Mouse (Mus musculus) stomach, embryonic 16.5 days (tissue): ENCODE measurements around the gene Atpaf1. TPM values are rescaled to one million over a fixed set of nuclear protein-coding genes. Genes with fewer than 3 reads are reported as not detected.
A peak's percentile ranks its signal among the peaks of the same experiment; 100 is the strongest.

Source experiments
- ATAC-seq: fragments of 200-750 bp; cut with Nextera tagmentation; 2 replicates; pipeline ENCODE4 v1.8.0; 2017; ENCODE audit warnings: moderate number of reproducible peaks, moderate TSS enrichment; ENCODE audit not compliant: insufficient read depth, low FRiP score
- H3K27ac ChIP-seq: fragments of 300-500 bp; sonication (generic); 2 replicates; pipeline ENCODE4 v1.5.1; 2014; ENCODE audit warnings: low read length
- H3K27me3 ChIP-seq: fragments of 300-500 bp; sonication (generic); 2 replicates; pipeline ENCODE4 v1.6.1; 2014; ENCODE audit warnings: low read length, control low read depth, mixed read lengths; ENCODE audit not compliant: control insufficient read depth, insufficient read depth
- H3K36me3 ChIP-seq: fragments of 300-500 bp; sonication (generic); 2 replicates; pipeline ENCODE4 v1.6.1; 2014; ENCODE audit warnings: low read length; ENCODE audit not compliant: control insufficient read depth, insufficient read depth
- H3K4me1 ChIP-seq: fragments of 300-500 bp; sonication (generic); 2 replicates; pipeline ENCODE4 v1.6.1; 2014; ENCODE audit warnings: low read length, control low read depth, mixed read lengths; ENCODE audit not compliant: control insufficient read depth, insufficient read depth
- H3K4me2 ChIP-seq: fragments of 300-500 bp; sonication (generic); 2 replicates; pipeline ENCODE4 v1.6.1; 2014; ENCODE audit warnings: low read depth, low read length, mixed read lengths
- H3K4me3 ChIP-seq: fragments of 300-500 bp; sonication (generic); replicated peaks from 2 replicates; pipeline ENCODE4 v1.5.1; 2014; ENCODE audit warnings: mild to moderate bottlenecking, low read length
- H3K9ac ChIP-seq: fragments of 300-500 bp; sonication (generic); 2 replicates; pipeline ENCODE4 v1.6.1; 2014; ENCODE audit warnings: low read length
- H3K9me3 ChIP-seq: fragments of 300-500 bp; sonication (generic); replicated peaks from 2 replicates; pipeline ENCODE4 v1.6.1; 2016; ENCODE audit warnings: low read length, control low read depth; ENCODE audit not compliant: control insufficient read depth
- WGBS: fragments of 180-500 bp; shearing (Covaris S2); extraction: QIAGEN DNeasy Blood & Tissue Kit; methylation state at CpG from one replicate; pipeline ENCODE4 v1.1.7; 2014; 5-methylcytosine and 5-hydroxymethylcytosine counted together
- polyA plus RNA-seq: library from polyadenylated mRNA; unstranded; fragments of >200 nt; fragmentation: Nextera tagmentation; extraction: Ambion mirVana; gene quantifications from 2 replicates; pipeline ENCODE4 v1.2.1, GENCODE M21; 2015

Gene Atpaf1
- polyA plus RNA-seq, 1 experiment from 2014 or later = 36.2 TPM

DNA sequence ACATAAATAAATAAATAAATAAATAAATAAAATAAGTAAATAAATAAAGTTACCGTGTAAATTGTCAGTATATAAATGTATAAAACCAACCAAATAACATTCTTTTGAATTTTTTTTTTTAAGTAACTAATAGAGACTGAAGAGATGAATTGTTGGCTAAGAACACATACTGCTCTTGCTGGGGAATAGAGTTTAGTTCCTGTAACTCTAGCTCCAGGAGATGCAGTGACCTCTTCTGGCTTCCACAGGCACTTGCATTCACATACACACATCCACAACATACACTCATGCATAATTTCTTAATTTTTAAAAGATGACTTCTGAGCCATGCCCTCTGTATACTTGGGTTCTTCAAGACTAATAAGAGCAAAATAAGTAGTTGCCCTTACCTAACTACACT lies 29.8 kb upstream of the Atpaf1 start:
- Histone ChIP-seq H3K4me2 (no peak overlapping the region), H3K4me1 (no peaks in the 10 kb centered on the region), H3K27me3 (no peaks in the 10 kb centered on the region), H3K36me3 (peaks cover 9% of the 10 kb centered on the region; the same call in 1 of the 2 replicates), H3K9me3 (no peaks in the 10 kb centered on the region), H3K27ac (no peak overlapping the region), H3K4me3 (no peak overlapping the region), H3K9ac (no peak overlapping the region)
- 91% methylated on average over 1 of the region's 1 CpGs for WGBS
- ATAC-seq = no peak

DNA sequence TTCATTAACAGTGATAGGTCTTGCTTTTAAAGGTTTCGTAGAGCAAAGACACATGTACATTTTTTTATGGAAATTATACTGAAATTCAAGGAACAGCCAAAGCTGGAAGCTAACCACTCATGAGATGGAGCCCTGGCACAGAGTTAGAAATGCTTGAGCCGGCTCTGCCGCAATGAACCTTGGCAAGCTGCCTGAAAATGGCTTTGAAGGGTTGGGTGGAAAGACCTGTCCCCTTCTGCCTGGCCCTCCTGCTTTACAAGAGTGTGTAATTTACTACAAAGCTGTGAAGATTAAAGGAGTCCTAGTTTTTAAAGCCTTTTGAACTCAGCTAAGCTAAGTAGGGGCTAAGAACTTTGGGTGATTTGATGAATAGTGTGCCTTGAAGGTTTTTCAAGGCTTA lies 23.4 kb upstream of the Atpaf1 start:
- Histone ChIP-seq H3K9me3 (no peaks in the 10 kb centered on the region), H3K4me2 (no peak overlapping the region), H3K27me3 (no peaks in the 10 kb centered on the region), H3K4me1 (no peaks in the 10 kb centered on the region), H3K36me3 (peaks cover 7% of the 10 kb centered on the region; the same call in 1 of the 2 replicates), H3K27ac (no peak overlapping the region), H3K4me3 (no peak overlapping the region), H3K9ac (no peak overlapping the region)
- no peak; the same call in 1 of the 2 replicates for ATAC-seq
- 58% methylated on average over 3 of the region's 3 CpGs for WGBS

DNA sequence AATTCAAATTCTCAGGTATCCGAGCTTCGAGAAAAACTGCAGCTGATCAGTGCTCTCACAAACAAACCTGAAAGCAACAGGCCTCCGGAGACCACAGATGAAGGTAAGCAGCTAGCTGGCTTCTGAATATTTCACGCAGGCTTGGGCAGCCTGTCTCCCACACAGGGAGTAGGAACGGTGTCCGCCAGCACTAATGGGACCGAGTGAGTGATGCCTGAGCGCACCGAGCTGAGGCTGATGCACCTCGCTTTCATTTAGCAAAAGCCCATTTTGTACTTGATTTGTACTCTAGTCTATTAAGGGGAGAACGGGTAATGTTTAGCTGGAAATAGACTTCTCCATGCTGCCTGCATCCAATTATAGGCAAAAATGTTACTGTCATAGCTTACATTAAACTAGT lies 20.0 kb upstream of the Atpaf1 start:
- Histone ChIP-seq H3K4me2 (no peak overlapping the region), H3K27me3 (no peaks in the 10 kb centered on the region), H3K27ac (no peak overlapping the region), H3K4me3 (no peak overlapping the region), H3K9ac (no peak overlapping the region), H3K9me3 (no peaks in the 10 kb centered on the region), H3K4me1 (no peaks in the 10 kb centered on the region), H3K36me3 (peaks cover 8% of the 10 kb centered on the region; the same call in 1 of the 2 replicates)
- ATAC-seq = no peak
- WGBS = 90% methylated on average over 11 of the region's 11 CpGs

DNA sequence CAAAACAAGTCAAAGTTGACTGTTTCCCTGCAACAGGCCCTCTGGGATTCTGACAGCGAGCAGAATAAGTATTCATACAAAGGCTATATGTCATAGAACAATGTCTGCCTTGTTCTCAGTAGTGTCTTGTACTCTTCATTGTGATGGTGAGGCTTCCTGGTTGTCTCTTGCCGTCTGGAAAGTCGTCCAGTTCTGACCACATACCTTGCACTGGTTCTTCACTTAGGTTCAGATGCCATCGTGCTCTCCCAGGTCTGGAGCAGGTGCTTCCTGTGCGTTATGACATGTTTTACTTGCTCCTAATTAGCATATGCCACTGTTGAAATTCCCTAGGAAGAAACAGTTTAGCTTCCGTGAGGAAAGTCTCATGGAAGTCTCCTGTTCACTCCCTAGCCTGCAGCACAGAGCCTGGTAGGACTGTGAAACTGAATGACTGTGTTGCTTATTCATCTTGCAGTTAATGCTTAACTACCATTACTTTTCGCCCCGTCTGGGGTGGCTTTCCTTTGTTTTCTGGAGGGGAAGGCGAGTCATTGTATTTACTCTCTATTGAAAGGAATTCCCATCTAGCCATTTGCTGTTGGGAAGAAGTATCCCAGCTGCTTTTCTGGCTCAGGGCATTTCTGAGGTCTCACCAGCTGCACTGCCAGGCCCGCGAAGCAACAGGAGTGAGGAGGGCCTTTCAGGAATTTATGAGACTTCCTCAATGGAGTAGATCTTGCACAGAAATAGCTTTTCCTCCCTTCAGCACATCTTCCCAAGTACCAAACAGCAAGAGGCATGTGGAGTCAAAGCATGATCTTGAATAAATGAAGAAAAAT lies 16.8 kb upstream of the Atpaf1 start:
- Histone ChIP-seq H3K9me3 (no peaks in the 10 kb centered on the region), H3K27ac (peak overlapping the region; percentile 87), H3K4me2 (peak overlapping the region; percentile 34), H3K4me1 (no peaks in the 10 kb centered on the region), H3K9ac (no peak overlapping the region; the same call in 1 of the 2 replicates), H3K4me3 (no peak overlapping the region), H3K27me3 (no peaks in the 10 kb centered on the region), H3K36me3 (peaks cover 6% of the 10 kb centered on the region; the same call in 1 of the 2 replicates)
- WGBS = 49% methylated on average over 11 of the region's 11 CpGs
- ATAC-seq = peak; percentile 84

GRCm38 (mm10) chr4:115775056-115775455 lies 9.6 kb upstream of the Atpaf1 start:
- Histone ChIP-seq H3K9ac (no peak overlapping the region), H3K36me3 (no peaks in the 10 kb centered on the region), H3K4me2 (no peak overlapping the region), H3K4me3 (no peak overlapping the region), H3K27me3 (no peaks in the 10 kb centered on the region), H3K9me3 (no peaks in the 10 kb centered on the region), H3K4me1 (no peaks in the 10 kb centered on the region), H3K27ac (no peak overlapping the region)
- no peak; the same call in 1 of the 2 replicates for ATAC-seq
- 76% methylated on average over 6 of the region's 6 CpGs for WGBS

DNA sequence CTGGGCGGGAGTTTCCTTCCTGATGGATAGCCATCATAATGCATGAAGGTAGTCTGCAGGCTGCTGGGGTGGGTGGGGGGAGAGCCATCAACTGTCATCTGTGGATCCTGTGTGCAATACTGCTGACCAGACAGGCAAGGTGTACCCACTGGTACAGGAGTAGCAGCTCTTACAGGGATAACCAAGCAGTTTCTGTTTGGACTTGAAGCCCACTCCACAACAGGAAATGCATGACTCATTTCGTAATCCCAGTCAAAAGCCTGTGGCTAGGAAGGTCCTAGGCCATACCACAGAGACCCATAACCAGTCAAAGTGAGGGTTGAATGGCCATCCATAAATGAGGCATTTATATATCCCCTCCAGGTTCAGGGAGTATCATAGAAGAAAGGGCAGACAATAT lies 7.0 kb upstream of the Atpaf1 start:
- Histone ChIP-seq H3K36me3 (no peaks in the 10 kb centered on the region), H3K4me1 (no peaks in the 10 kb centered on the region), H3K4me2 (no peak overlapping the region), H3K4me3 (no peak overlapping the region), H3K9ac (no peak overlapping the region), H3K9me3 (no peaks in the 10 kb centered on the region), H3K27me3 (no peaks in the 10 kb centered on the region), H3K27ac (no peak overlapping the region)
- WGBS = 97% methylated on average over 2 of the region's 2 CpGs
- no peak for ATAC-seq

DNA sequence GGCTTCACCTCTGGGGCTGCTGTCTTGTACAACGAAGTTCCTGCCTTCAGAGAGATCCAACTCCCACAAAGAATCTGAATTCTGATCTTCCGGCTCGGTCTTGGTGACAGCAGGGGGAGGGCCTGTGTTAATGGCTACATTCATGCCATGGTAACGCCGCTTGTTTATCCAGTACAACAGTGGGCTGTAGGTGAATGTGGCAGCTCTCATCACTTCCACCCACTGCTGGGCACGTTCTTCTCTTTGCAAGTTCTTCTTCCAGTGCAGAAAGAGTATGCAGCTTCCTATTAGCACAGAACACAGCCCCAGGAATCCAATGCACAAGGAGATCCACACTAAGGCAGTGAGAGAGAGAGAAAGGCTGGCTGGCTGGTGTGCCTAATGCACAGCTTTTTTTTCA lies 4.3 kb upstream of the Atpaf1 start:
- ATAC-seq = no peak
- Histone ChIP-seq H3K4me3 (no peak overlapping the region), H3K9ac (no peak overlapping the region), H3K9me3 (no peaks in the 10 kb centered on the region), H3K27ac (no peak overlapping the region), H3K4me2 (no peak overlapping the region), H3K36me3 (no peaks in the 10 kb centered on the region), H3K4me1 (peaks cover under 1% of the 10 kb centered on the region; the same call in 1 of the 2 replicates), H3K27me3 (no peaks in the 10 kb centered on the region)
- 37% methylated on average over 6 of the region's 6 CpGs for WGBS

GRCm38 (mm10) chr4:115780918-115781317 lies 3.7 kb upstream of the Atpaf1 start, which contains the start of gene Tex38:
TSS of gene Tex38 (minus strand) at chr4:115781018.
- Histone ChIP-seq H3K4me1 (peaks cover 7% of the 10 kb centered on the region), H3K4me3 (no peak within 1 kb of the TSS), H3K36me3 (no peaks in the 10 kb centered on the region), H3K9me3 (no peaks in the 10 kb centered on the region), H3K9ac (no peak within 1 kb of the TSS), H3K4me2 (no peak within 1 kb of the TSS), H3K27me3 (no peaks in the 10 kb centered on the region), H3K27ac (no peak within 1 kb of the TSS)
- no peak for ATAC-seq
- 78% methylated on average over 3 of the region's 3 CpGs for WGBS

GRCm38 (mm10) chr4:115782026-115782805 lies 2.4 kb upstream of the Atpaf1 start:
- no peak overlapping the region for H3K4me3 ChIP-seq
- no peak overlapping the region for H3K9ac ChIP-seq
- 80% methylated on average over 5 of the region's 5 CpGs for WGBS
- H3K27me3 ChIP-seq = no peaks in the 10 kb centered on the region
- H3K9me3 ChIP-seq = no peaks in the 10 kb centered on the region
- H3K36me3 ChIP-seq = no peaks in the 10 kb centered on the region
- no peak overlapping the region for H3K4me2 ChIP-seq
- peaks cover 7% of the 10 kb centered on the region for H3K4me1 ChIP-seq
- H3K27ac ChIP-seq = no peak overlapping the region
- ATAC-seq = no peak
